Mouse (Mus musculus) stomach, postnatal 0 days (tissue): ENCODE results near the gene Sphk1. TPM values are rescaled to one million over a fixed set of nuclear protein-coding genes. Genes with fewer than 3 reads are reported as not detected.

Experiments used
- ATAC-seq: fragments of 200-750 bp; cut with Nextera tagmentation; 2 replicates; pipeline ENCODE4 v1.8.0; 2017; ENCODE audit not compliant: low FRiP score, low TSS enrichment
- DNase-seq: peaks from one replicate; pipeline ENCODE4 v3.0.0-alpha.2; 2016; ENCODE audit warnings: low spot score
- H3K27ac ChIP-seq: fragments of 300-500 bp; sonication (generic); replicated peaks from 2 replicates; pipeline ENCODE4 v1.5.1; 2014; ENCODE audit warnings: mild to moderate bottlenecking, control low read depth
- H3K27me3 ChIP-seq: fragments of 300-500 bp; sonication (generic); 2 replicates; pipeline ENCODE4 v1.6.1; 2014; ENCODE audit warnings: low read length; ENCODE audit not compliant: control insufficient read depth, insufficient read depth
- H3K36me3 ChIP-seq: fragments of 300-500 bp; sonication (generic); 2 replicates; pipeline ENCODE4 v1.6.1; 2014; ENCODE audit warnings: low read length, mixed read lengths; ENCODE audit not compliant: control insufficient read depth, insufficient read depth
- H3K4me1 ChIP-seq: fragments of 300-500 bp; sonication (generic); replicated peaks from 2 replicates; pipeline ENCODE4 v1.6.1; 2014; ENCODE audit warnings: antibody characterized with exemption; ENCODE audit not compliant: control insufficient read depth, insufficient read depth
- H3K4me2 ChIP-seq: fragments of 300-500 bp; sonication (generic); replicated peaks from 2 replicates; pipeline ENCODE4 v1.6.1; 2014; ENCODE audit warnings: low read depth, mild to moderate bottlenecking, control low read depth, moderate library complexity
- H3K4me3 ChIP-seq: fragments of 300-500 bp; sonication (generic); 2 replicates; pipeline ENCODE4 v1.5.1; 2014; ENCODE audit warnings: low read depth, low read length, control low read depth
- H3K9ac ChIP-seq: fragments of 300-500 bp; sonication (generic); 2 replicates; pipeline ENCODE4 v1.6.1; 2014; ENCODE audit warnings: mild to moderate bottlenecking, low read length, control low read depth, mixed read lengths
- H3K9me3 ChIP-seq: fragments of 300-500 bp; sonication (generic); 2 replicates; pipeline ENCODE4 v1.6.1; 2016; ENCODE audit warnings: low read length; ENCODE audit not compliant: control insufficient read depth
- CTCF ChIP-seq: IDR thresholded peaks from 2 replicates; pipeline ENCODE4 v1.5.1; 2016; ENCODE audit warnings: antibody characterized with exemption, low read depth, mild to moderate bottlenecking, moderate library complexity
- EP300 ChIP-seq: optimal IDR thresholded peaks from 2 replicates; pipeline ENCODE3; 2016; ENCODE audit warnings: antibody characterized with exemption
- WGBS: fragments of 180-500 bp; shearing (Covaris S2); extraction: QIAGEN DNeasy Blood & Tissue Kit; methylation state at CpG from one replicate; pipeline ENCODE4 v1.1.7; 2014; 5-methylcytosine and 5-hydroxymethylcytosine counted together
- polyA plus RNA-seq: library from polyadenylated mRNA; unstranded; fragments of >200 nt; fragmentation: Nextera tagmentation; extraction: Ambion mirVana; gene quantifications from 2 replicates; pipeline ENCODE4 v1.2.1, GENCODE M21; 2015

Sphk1 gene
- polyA plus RNA-seq, 1 experiment from 2014 or later = 7.9 TPM

DNA sequence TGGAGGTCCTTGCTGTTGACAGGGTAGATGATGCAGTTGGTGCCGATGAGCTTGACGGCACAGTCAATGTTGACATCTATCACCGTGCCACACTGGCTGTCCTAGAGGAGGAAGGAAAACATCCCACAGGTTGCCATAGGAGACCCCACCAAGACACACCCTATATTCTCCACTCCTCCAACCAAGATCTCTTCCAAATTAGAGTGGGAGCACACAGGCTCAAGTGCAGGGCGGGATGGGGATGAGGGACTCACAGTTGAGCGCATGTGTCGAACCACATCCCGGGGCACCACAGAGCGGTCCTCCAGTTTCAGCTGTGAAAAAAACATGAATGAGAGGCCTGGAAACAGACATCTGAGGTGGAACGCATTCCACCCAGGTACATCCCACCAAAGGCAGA is 18.1 kb downstream of the Sphk1 start:
- WGBS = 94% methylated on average over 9 of the region's 9 CpGs
- ATAC-seq (no peak), DNase-seq (no peak)
- Histone ChIP-seq H3K9ac (no peak overlapping the region), H3K4me3 (no peak overlapping the region), H3K27me3 (no peaks in the 10 kb centered on the region), H3K27ac (no peak overlapping the region), H3K4me1 (0 out of 2 replicates have a peak, but pooled peaks cover 4% of the 10 kb centered on the region), H3K4me2 (no peak overlapping the region), H3K9me3 (no peaks in the 10 kb centered on the region), H3K36me3 (peaks cover 15% of the 10 kb centered on the region)
- TF ChIP-seq CTCF = no peak
- TF ChIP-seq EP300 = no peak

DNA sequence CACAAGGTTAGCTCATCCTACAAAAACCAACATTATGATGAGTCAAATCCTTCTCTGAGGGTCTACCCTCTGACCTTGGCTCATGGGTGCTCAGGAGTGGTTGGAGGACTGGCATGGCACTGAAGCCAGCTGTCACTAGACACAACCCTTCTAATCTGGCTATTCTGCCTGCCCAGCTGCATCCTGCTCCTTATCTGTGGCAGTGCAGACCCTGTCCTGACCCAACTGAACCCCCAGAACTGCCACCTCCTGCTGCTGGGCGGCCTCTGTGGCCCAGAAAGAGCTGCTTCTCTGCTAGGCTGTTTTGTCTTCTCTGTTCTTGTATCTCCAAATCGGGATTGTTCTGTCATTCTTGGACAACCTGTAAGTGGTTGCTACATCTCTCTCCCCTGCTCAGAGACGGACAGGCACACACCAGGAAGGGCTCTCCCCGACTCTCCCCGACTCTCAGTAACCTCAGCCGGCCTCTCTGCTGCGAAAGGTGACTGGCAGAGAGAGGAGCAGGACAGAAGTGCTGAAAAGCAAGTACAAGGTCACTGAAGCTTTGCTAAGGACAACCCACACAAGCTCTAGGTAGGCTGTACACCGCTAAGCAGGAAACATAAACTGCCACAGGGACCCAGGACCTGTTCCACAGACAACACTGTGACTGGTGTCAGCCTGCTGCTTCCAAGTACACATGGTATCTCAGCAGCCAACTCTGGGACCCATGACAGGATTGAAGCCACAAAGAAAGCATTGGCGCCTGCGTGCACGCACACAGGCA is 18.7 kb downstream of the Sphk1 start:
- Histone ChIP-seq H3K36me3 (peaks cover 12% of the 10 kb centered on the region; the same call in 1 of the 2 replicates), H3K4me1 (0 out of 2 replicates have a peak, but pooled peaks cover 4% of the 10 kb centered on the region), H3K9ac (no peak overlapping the region), H3K4me2 (no peak overlapping the region), H3K9me3 (no peaks in the 10 kb centered on the region), H3K27me3 (no peaks in the 10 kb centered on the region), H3K4me3 (no peak overlapping the region), H3K27ac (peak overlapping the region; percentile 31; the same call in 1 of the 2 replicates)
- no peak for TF ChIP-seq CTCF
- TF ChIP-seq EP300 = no peak
- ATAC-seq = no peak
- DNase-seq = no peak
- 86% methylated on average over 11 of the region's 11 CpGs for whole genome bisulfite sequencing

- Histone ChIP-seq H3K27ac (peak overlapping the region; percentile 75), H3K4me3 (no peak overlapping the region), H3K4me1 (0 out of 2 replicates have a peak, but pooled peaks cover 4% of the 10 kb centered on the region), H3K36me3 (peaks cover under 1% of the 10 kb centered on the region; the same call in 1 of the 2 replicates), H3K27me3 (no peaks in the 10 kb centered on the region), H3K4me2 (no peak overlapping the region), H3K9ac (peak overlapping the region; percentile 18; the same call in 1 of the 2 replicates), H3K9me3 (no peaks in the 10 kb centered on the region)
- TF ChIP-seq EP300 (no peak), CTCF (no peak)
- ATAC-seq (no peak), DNase-seq (no peak)
- 35% methylated on average over 7 of the region's 7 CpGs for WGBS
These were observed 20.0 kb downstream of the Sphk1 start for GRCm38 (mm10) chr11:116550748-116551147.

DNA sequence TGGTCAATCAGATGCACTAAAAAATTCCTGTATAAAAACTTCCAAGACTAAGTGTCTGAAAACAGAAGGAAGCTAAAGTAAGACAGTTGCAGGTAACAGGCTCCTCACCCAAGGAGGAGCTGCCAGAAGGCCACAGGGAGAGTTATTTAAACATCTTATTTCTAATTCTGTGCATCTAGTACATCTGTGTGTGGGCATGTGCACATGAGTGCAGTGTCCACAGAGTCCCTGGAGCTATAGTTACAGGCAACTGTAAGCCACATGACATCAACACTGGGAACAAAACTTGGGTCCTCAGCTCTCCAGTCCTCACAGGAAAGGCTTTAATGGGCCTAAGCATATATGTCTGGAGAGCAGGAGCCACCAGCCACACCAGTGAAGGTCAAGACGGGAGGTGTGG is 21.5 kb downstream of the Sphk1 start:
- DNase-seq (no peak), ATAC-seq (no peak)
- Histone ChIP-seq H3K9me3 (no peaks in the 10 kb centered on the region), H3K36me3 (no peaks in the 10 kb centered on the region), H3K27me3 (no peaks in the 10 kb centered on the region), H3K9ac (no peak overlapping the region), H3K27ac (no peak overlapping the region), H3K4me2 (no peak overlapping the region), H3K4me1 (0 out of 2 replicates have a peak, but pooled peaks cover 4% of the 10 kb centered on the region), H3K4me3 (no peak overlapping the region)
- TF ChIP-seq CTCF (no peak), EP300 (no peak)
- WGBS = 80% methylated on average over 1 of the region's 1 CpGs

DNA sequence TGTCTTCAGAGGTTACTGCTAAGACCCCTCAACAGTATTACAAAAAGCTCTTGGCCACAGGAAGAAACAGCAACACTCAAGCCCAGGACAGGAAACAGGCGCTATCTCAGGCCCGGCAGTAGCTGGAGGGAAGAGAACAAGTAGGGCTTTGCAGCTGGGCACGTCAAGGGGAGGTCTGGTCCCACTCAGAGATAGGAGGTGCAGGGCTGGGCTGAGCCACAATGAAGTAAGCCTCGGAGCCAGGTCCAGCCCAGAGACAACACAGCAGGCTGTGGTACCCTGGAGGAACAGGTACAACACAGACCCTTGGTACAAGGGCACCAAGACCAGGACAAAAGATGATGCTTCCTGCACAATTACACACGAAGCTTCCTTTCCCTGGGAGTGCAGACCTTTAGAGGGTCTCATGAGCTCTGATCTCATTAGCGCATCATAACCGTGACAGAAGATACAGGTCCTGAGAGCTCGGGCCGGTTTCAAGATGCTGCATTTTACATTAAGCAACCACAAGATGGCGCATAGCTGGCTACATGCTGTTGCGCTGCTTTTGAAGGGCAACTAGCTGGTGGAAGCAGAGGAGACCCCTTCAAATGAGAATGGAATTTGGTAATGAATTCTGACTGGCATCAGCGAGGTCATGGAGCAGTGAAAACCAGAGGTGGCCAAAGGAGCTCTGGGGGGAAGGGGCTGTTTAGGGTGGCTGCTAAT is 23.6 kb downstream of the Sphk1 start:
- peak; percentile 86 for TF ChIP-seq CTCF
- TF ChIP-seq EP300 = no peak
- no peak for DNase-seq
- ATAC-seq = no peak
- H3K9ac ChIP-seq = no peak overlapping the region
- no peak overlapping the region for H3K4me2 ChIP-seq
- no peaks in the 10 kb centered on the region for H3K9me3 ChIP-seq
- WGBS = 38% methylated on average over 12 of the region's 12 CpGs
- no peaks in the 10 kb centered on the region for H3K27me3 ChIP-seq
- no peaks in the 10 kb centered on the region for H3K36me3 ChIP-seq
- 0 out of 2 replicates have a peak, but pooled peaks cover 4% of the 10 kb centered on the region for H3K4me1 ChIP-seq
- H3K27ac ChIP-seq = no peak overlapping the region
- H3K4me3 ChIP-seq = no peak overlapping the region

DNA sequence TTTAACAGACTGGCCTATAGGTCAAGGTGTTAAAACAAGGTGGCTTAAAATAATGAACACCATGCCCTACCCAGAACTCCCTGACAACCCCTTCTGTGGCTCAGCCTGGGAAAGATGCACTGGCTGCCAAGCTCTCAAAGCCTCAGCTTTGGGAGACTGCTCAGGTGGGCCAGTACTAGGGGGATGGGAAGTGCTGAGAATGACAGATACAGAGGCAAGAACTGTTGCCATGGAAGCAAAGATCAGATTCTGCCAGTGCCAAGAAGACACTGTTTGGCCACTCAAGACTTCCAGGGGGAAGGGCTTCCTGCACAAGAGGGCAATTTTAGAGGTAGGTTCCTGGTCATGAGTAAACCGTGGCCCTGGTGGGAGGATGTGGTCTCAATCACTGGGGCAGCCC is 24.8 kb downstream of the Sphk1 start:
- no peaks in the 10 kb centered on the region for H3K27me3 ChIP-seq
- TF ChIP-seq EP300 (no peak), CTCF (no peak)
- DNase-seq (no peak), ATAC-seq (no peak)
- no peaks in the 10 kb centered on the region for H3K9me3 ChIP-seq
- no peak overlapping the region for H3K4me3 ChIP-seq
- WGBS = 45% methylated on average over 1 of the region's 1 CpGs
- no peak overlapping the region for H3K27ac ChIP-seq
- H3K4me2 ChIP-seq = no peak overlapping the region
- H3K4me1 ChIP-seq = 0 out of 2 replicates have a peak, but pooled peaks cover 4% of the 10 kb centered on the region
- H3K9ac ChIP-seq = no peak overlapping the region
- H3K36me3 ChIP-seq = no peaks in the 10 kb centered on the region
